Mouse (Mus musculus) lung, postnatal 0 days (tissue): ENCODE measurements around the gene Slc38a11. TPM values are rescaled to one million over a fixed set of nuclear protein-coding genes. Genes with fewer than 3 reads are reported as not detected.

Experiments
- ATAC-seq: fragments of 200-750 bp; cut with Nextera tagmentation; 2 replicates; pipeline ENCODE4 v1.8.0; 2017; ENCODE audit warnings: moderate library complexity
- DNase-seq: peaks from one replicate; pipeline ENCODE4 v3.0.0-alpha.2; 2016; ENCODE audit warnings: low spot score
- H3K27ac ChIP-seq: fragments of 300-500 bp; sonication (generic); 2 replicates; pipeline ENCODE4 v1.5.1; 2014; ENCODE audit warnings: antibody characterized with exemption, mild to moderate bottlenecking, low read length, mixed read lengths
- H3K27me3 ChIP-seq: fragments of 300-500 bp; sonication (generic); replicated peaks from 2 replicates; pipeline ENCODE4 v1.6.1; 2014; ENCODE audit warnings: low read length, mixed read lengths; ENCODE audit not compliant: insufficient read depth
- H3K36me3 ChIP-seq: fragments of 300-500 bp; sonication (generic); 2 replicates; pipeline ENCODE4 v1.6.1; 2014; ENCODE audit warnings: low read length, mixed read lengths; ENCODE audit not compliant: insufficient read depth
- H3K4me1 ChIP-seq: fragments of 300-500 bp; sonication (generic); 2 replicates; pipeline ENCODE4 v1.6.1; 2014; ENCODE audit warnings: antibody characterized with exemption, low read depth, low read length, mixed read lengths; ENCODE audit not compliant: insufficient read depth
- H3K4me2 ChIP-seq: fragments of 300-500 bp; sonication (generic); replicated peaks from 2 replicates; pipeline ENCODE4 v1.6.1; 2014; ENCODE audit warnings: low read depth, mild to moderate bottlenecking, low read length, moderate library complexity, mixed read lengths
- H3K4me3 ChIP-seq: fragments of 300-500 bp; sonication (generic); 2 replicates; pipeline ENCODE4 v1.5.1; 2014; ENCODE audit warnings: low read depth, low read length
- H3K9ac ChIP-seq: fragments of 300-500 bp; sonication (generic); replicated peaks from 2 replicates; pipeline ENCODE4 v1.6.1; 2014; ENCODE audit warnings: low read depth, mild to moderate bottlenecking
- H3K9me3 ChIP-seq: fragments of 300-500 bp; sonication (generic); 2 replicates; pipeline ENCODE4 v1.6.1; 2016; ENCODE audit warnings: low read length, mixed read lengths
- CTCF ChIP-seq: IDR thresholded peaks from 2 replicates; pipeline ENCODE4 v1.5.1; 2016; ENCODE audit warnings: antibody characterized with exemption, mild to moderate bottlenecking
- EP300 ChIP-seq: IDR thresholded peaks from 2 replicates; pipeline ENCODE4 v1.6.1; 2016; ENCODE audit warnings: antibody characterized with exemption, mild to moderate bottlenecking, control low read depth
- WGBS: fragments of 180-500 bp; shearing (Covaris S2); extraction: QIAGEN DNeasy Blood & Tissue Kit; methylation state at CpG from one replicate; pipeline ENCODE4 v1.1.7; 2014; 5-methylcytosine and 5-hydroxymethylcytosine counted together
- polyA plus RNA-seq: library from polyadenylated mRNA; unstranded; fragments of >200 nt; fragmentation: Nextera tagmentation; extraction: Ambion mirVana; gene quantifications from 2 replicates; pipeline ENCODE4 v1.2.1, GENCODE M21; 2015

Slc38a11 gene
- polyA plus RNA-seq, result 0.23 and 0.51 TPM in 2 replicates

DNA sequence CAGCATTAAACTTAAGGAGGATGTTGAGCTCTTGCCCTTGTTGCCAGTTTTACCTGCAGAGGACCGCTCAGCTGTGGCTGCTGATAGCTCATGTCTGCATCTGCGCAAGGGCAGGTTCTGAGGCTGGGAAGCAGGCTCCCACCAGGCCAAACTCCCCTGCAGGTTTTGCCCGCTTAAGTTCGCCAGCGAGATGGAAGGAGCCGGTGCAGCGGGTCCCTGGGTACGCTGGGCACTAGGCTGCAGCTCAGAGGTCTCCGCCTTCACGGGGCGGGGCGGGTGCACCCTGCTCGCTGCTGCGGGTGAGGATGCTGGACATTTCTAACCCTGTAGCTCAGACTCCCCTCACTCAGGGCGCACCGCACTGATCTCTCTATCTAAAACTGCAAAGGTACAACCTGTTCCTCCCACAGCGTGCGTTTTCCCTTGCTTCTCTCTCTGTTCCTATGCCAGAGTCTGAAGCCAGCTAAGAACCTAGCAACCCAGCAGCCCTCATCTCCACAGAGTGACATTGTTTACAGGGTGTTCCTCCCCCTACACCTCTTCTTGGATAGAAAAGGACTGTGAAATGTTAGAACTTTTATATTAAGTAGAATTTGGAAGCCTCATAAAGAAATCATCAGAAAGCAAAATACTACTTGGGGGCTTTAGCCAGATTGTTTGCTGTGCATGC, at the start of gene Slc38a11:
Gene Slc38a11, minus strand, starts transcription at position 207 of the 670 bp plus-strand sequence.
- no peak within 1 kb of the TSS for H3K4me2 ChIP-seq
- no peak within 1 kb of the TSS for H3K4me3 ChIP-seq
- H3K36me3 ChIP-seq, result no peaks in the 10 kb centered on the region
- no peaks in the 10 kb centered on the region for H3K4me1 ChIP-seq
- no peak for TF ChIP-seq CTCF
- no peak for TF ChIP-seq EP300
- ATAC-seq, result peak; percentile 55
- no peaks in the 10 kb centered on the region for H3K27me3 ChIP-seq
- H3K27ac ChIP-seq, result no peak within 1 kb of the TSS
- 5% methylated on average over 18 of the region's 18 CpGs for WGBS
- no peak within 1 kb of the TSS for H3K9ac ChIP-seq
- no peaks in the 10 kb centered on the region for H3K9me3 ChIP-seq
- DNase-seq, result peak; percentile 18

DNA sequence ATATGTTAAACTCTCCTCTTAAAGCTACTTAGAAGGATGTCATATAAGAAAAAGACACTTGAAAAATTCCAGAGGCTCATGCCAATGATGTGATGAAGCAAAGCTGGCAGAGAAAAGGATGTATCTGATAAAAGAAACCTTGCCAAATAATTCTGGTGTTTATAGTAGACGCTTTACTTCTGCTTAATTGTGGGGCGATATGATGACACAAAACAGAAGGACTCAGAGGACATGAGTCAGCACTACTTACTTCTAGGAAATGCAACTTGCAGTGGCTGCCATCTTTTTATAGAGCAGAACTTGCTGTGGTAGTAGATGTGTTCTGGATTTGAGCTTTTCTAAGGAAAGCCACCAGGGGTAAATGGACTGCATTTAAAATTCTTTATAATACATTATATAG, 43.3 kb upstream of the Slc38a11 start:
- Histone ChIP-seq H3K27me3 (no peaks in the 10 kb centered on the region), H3K9ac (no peak overlapping the region), H3K4me3 (no peak overlapping the region), H3K36me3 (no peaks in the 10 kb centered on the region), H3K4me1 (no peaks in the 10 kb centered on the region), H3K27ac (no peak overlapping the region), H3K4me2 (no peak overlapping the region), H3K9me3 (no peaks in the 10 kb centered on the region)
- DNase-seq (peak; percentile 58), ATAC-seq (peak; percentile 41)
- 0 out of 2 replicates have a peak, but pooled peaks have one; percentile 16 for TF ChIP-seq EP300
- no peak for TF ChIP-seq CTCF
- 36% methylated on average over 2 of the region's 2 CpGs for WGBS

DNA sequence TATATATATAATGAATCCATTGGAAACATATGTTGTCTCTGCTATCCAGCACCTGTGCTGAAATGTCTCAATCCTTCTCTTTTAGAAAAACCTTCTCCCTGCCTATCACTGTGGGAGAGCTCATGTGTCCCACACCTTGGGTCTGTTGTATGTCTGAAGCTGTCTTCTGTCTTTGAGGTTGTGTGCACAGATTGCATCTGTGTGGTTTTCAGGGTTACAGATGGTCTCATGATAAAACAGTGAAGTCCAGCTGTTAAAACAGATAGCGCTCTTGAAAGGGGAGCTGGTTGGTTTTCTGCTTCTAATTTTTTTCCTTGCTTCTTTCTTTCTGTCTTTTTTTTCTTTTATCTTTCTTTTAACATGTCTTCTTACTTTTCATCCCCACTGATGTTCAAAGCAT, 41.6 kb upstream of the Slc38a11 start:
- ATAC-seq (no peak), DNase-seq (no peak)
- H3K4me2 ChIP-seq, result no peak overlapping the region
- H3K27me3 ChIP-seq, result no peaks in the 10 kb centered on the region
- no peak overlapping the region for H3K4me3 ChIP-seq
- no peaks in the 10 kb centered on the region for H3K9me3 ChIP-seq
- TF ChIP-seq EP300, result no peak
- no peak for TF ChIP-seq CTCF
- no peaks in the 10 kb centered on the region for H3K36me3 ChIP-seq
- H3K4me1 ChIP-seq, result no peaks in the 10 kb centered on the region
- WGBS, result 97% methylated on average over 1 of the region's 1 CpGs
- no peak overlapping the region for H3K9ac ChIP-seq
- no peak overlapping the region for H3K27ac ChIP-seq

DNA sequence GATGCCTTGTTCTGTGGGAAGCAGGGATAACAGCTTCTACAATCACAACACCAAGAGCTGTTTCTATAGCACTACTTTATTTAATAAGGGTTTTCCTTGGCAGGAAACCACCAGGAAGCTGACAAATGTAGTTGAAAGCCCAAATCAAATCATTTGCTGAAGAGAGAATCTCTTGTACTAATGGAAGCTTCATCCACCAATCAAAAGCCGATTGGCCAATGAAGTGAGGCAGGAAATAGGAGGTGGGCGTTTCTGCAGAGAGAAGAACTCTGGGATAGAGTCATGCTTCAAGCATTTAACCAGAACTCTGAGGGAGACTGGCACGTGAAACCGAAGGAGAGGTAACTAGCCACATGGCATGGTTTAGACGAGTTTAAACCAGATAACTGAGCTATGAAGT, 38.2 kb upstream of the Slc38a11 start:
- H3K4me2 ChIP-seq, result no peak overlapping the region
- ATAC-seq (no peak), DNase-seq (no peak)
- no peaks in the 10 kb centered on the region for H3K36me3 ChIP-seq
- WGBS, result 77% methylated on average over 5 of the region's 5 CpGs
- no peak overlapping the region for H3K27ac ChIP-seq
- no peaks in the 10 kb centered on the region for H3K27me3 ChIP-seq
- H3K9me3 ChIP-seq, result no peaks in the 10 kb centered on the region
- H3K9ac ChIP-seq, result no peak overlapping the region
- no peak overlapping the region for H3K4me3 ChIP-seq
- H3K4me1 ChIP-seq, result no peaks in the 10 kb centered on the region
- TF ChIP-seq EP300, result no peak
- TF ChIP-seq CTCF, result no peak

DNA sequence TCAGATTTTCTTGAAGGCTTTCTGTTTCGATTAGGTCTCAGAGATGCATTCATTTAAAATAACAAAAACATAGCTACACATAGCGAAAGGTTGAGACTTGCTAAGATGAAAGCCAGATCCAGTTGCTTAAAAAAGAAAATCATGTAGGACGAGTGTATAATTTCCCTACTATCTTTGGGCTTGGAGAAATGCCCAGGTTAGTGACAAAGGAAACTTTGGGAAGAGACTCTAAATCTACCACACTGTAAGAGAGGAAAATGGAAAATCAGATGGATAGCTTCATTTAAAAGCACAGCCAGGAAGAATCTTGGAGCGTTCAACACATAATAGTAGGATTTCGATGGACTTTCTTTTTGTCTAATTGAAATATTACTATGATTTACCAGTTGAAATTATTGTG, 36.1 kb upstream of the Slc38a11 start:
- Histone ChIP-seq H3K27me3 (no peaks in the 10 kb centered on the region), H3K27ac (no peak overlapping the region), H3K4me1 (no peaks in the 10 kb centered on the region), H3K9ac (no peak overlapping the region), H3K4me2 (no peak overlapping the region), H3K36me3 (no peaks in the 10 kb centered on the region), H3K9me3 (no peaks in the 10 kb centered on the region), H3K4me3 (no peak overlapping the region)
- 75% methylated on average over 5 of the region's 5 CpGs for WGBS
- DNase-seq, result no peak
- ATAC-seq, result no peak
- no peak for TF ChIP-seq EP300
- TF ChIP-seq CTCF, result no peak

DNA sequence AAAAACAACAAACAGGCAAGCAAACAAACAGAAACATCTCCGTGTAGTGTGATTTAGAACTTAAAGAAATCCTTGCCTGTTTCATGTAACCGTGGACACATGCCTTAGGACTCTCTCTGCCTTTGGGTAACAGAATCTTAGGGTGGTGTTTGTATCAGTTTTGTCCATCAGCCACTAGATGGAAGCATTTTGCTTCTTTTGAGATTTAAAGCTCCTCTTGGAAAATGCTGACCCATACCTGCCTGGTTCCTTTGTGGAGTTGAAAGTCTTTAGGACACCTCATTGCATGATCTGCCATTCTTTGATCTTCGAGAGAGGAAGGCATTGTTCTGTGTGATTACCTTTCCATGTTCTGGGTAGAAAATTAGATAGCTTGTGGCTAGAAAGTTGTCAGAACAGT, 32.3 kb upstream of the Slc38a11 start:
- no peak overlapping the region for H3K27ac ChIP-seq
- WGBS, result 11% methylated on average over 3 of the region's 3 CpGs
- no peaks in the 10 kb centered on the region for H3K36me3 ChIP-seq
- no peak for ATAC-seq
- no peak overlapping the region for H3K4me2 ChIP-seq
- no peak overlapping the region for H3K9ac ChIP-seq
- TF ChIP-seq CTCF (peak; percentile 73), EP300 (no peak)
- H3K27me3 ChIP-seq, result no peaks in the 10 kb centered on the region
- H3K9me3 ChIP-seq, result no peaks in the 10 kb centered on the region
- H3K4me3 ChIP-seq, result no peak overlapping the region
- H3K4me1 ChIP-seq, result no peaks in the 10 kb centered on the region
- peak; percentile 62 for DNase-seq

DNA sequence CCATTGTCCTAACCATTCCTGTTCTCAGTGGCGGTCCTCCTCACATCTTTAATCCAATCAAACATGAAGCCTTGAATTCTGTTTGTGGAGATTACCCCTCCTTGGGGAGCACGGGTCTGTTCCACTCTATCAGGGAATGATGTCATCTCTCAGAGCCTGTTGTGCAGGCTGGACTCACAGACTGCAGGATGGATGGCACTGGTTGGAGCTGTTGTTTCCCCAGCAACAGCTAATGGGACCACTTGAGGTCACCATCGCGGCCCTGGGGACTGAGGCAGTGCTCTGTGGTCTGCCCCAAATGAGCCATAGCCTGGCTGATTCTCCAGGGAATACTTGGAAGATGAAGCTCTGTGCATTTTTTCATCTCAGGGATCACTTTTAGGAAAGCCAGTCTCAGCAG, 29.2 kb upstream of the Slc38a11 start:
- Histone ChIP-seq H3K4me1 (no peaks in the 10 kb centered on the region), H3K9ac (no peak overlapping the region), H3K9me3 (no peaks in the 10 kb centered on the region), H3K27me3 (no peaks in the 10 kb centered on the region), H3K4me3 (no peak overlapping the region), H3K4me2 (no peak overlapping the region), H3K36me3 (no peaks in the 10 kb centered on the region), H3K27ac (no peak overlapping the region)
- ATAC-seq, result no peak
- no peak for DNase-seq
- WGBS, result 46% methylated on average over 4 of the region's 4 CpGs
- TF ChIP-seq EP300 (no peak), CTCF (no peak)
